Mouse (Mus musculus) B cell, adult 67 days (primary cell): ENCODE results near the gene Nxf1. TPM values are rescaled to one million over a fixed set of nuclear protein-coding genes. Genes with fewer than 3 reads are reported as not detected.

Experiments
- total RNA-seq, 2 experiments: library from RNA; stranded (reverse); gene quantifications; 4 replicates each; pipeline ENCODE4 v1.2.4; 2023

Gene Nxf1
- total RNA-seq, 2 experiments from 2014 or later: 409 to 456 TPM

Other genes starting within 250 kb of the Nxf1 start
- gene Slc22a8, start 165.8 kb upstream of the Nxf1 start, total RNA-seq: not detected
- gene Slc22a6, start 139.0 kb upstream of the Nxf1 start, total RNA-seq: not detected
- not detected for gene Chrm1, start 93.3 kb upstream of the Nxf1 start, total RNA-seq
- gene Slc3a2, start 33.7 kb upstream of the Nxf1 start, total RNA-seq: 100 to 1,000 TPM; 180 to 183 TPM
- gene Wdr74, start 21.2 kb upstream of the Nxf1 start, total RNA-seq: 10 to 100 TPM; 76.8 to 87.1 TPM
- 1 to 10 TPM; 2.0 to 8.3 TPM for gene 1700092M07Rik, start 16.4 kb upstream of the Nxf1 start, total RNA-seq
- 100 to 1,000 TPM; 223 to 260 TPM for gene Stx5a, start 15.7 kb upstream of the Nxf1 start, total RNA-seq
- gene Tmem223, start 13.9 kb downstream of the Nxf1 start, total RNA-seq: 10 to 100 TPM; 30.9 to 34.0 TPM
- 10 to 100 TPM; 79.4 to 81.3 TPM for gene Tmem179b, start 17.4 kb downstream of the Nxf1 start, total RNA-seq
- 10 to 100 TPM; 24.0 to 26.3 TPM for gene Taf6l, start 29.3 kb downstream of the Nxf1 start, total RNA-seq
- gene Polr2g, start 41.5 kb downstream of the Nxf1 start, total RNA-seq: 10 to 100 TPM; 65.9 to 76.1 TPM
- 1 to 10 TPM; 2.3 to 4.3 TPM for gene Zbtb3, start 45.5 kb downstream of the Nxf1 start, total RNA-seq
- 10 to 100 TPM; 33.8 to 36.0 TPM for gene Ttc9c, start 62.3 kb downstream of the Nxf1 start, total RNA-seq
- gene Hnrnpul2, start 62.9 kb downstream of the Nxf1 start, total RNA-seq: 100 to 1,000 TPM; 125 TPM
- gene AC129217.1, start 72.7 kb downstream of the Nxf1 start, total RNA-seq: 10 to 100 TPM in 1 of 2 experiments, 1 to 10 TPM in 1; 8.7 to 10.4 TPM
- 10 to 100 TPM; 55.4 to 56.3 TPM for gene Bscl2, start 80.4 kb downstream of the Nxf1 start, total RNA-seq
- gene Gng3, start 82.1 kb downstream of the Nxf1 start, total RNA-seq: under 1 TPM in 1 of 2 experiments, not detected in 1; 0.32 TPM
- gene Lrrn4cl, start 93.7 kb downstream of the Nxf1 start, total RNA-seq: 1 to 10 TPM; 1.1 TPM
- gene Ubxn1, start 114.4 kb downstream of the Nxf1 start, total RNA-seq: 100 to 1,000 TPM; 134 to 139 TPM
- gene Uqcc3, start 123.8 kb downstream of the Nxf1 start, total RNA-seq: 10 to 100 TPM; 21.7 to 24.6 TPM
- 10 to 100 TPM; 11.1 to 35.5 TPM for gene Lbhd1, start 126.7 kb downstream of the Nxf1 start, total RNA-seq
- not detected for gene Gm49403, start 126.9 kb downstream of the Nxf1 start, total RNA-seq
- gene 1810009A15Rik, start 131.8 kb downstream of the Nxf1 start, total RNA-seq: 10 to 100 TPM; 40.7 to 46.3 TPM
- gene Gm49416, start 131.9 kb downstream of the Nxf1 start, total RNA-seq: 1 to 10 TPM; 1.1 to 5.3 TPM
- 10 to 100 TPM; 24.6 to 25.0 TPM for gene Ints5, start 135.9 kb downstream of the Nxf1 start, total RNA-seq
- 100 to 1,000 TPM; 172 to 180 TPM for gene Ganab, start 141.0 kb downstream of the Nxf1 start, total RNA-seq
- 10 to 100 TPM; 76.7 to 80.8 TPM for gene B3gat3, start 163.3 kb downstream of the Nxf1 start, total RNA-seq
- gene Rom1, start 172.3 kb downstream of the Nxf1 start, total RNA-seq: 1 to 10 TPM; 3.3 to 5.6 TPM
- gene Eml3, start 172.5 kb downstream of the Nxf1 start, total RNA-seq: 100 to 1,000 TPM in 1 of 2 experiments, 10 to 100 TPM in 1; 97.3 to 108 TPM
- gene Mta2, start 184.8 kb downstream of the Nxf1 start, total RNA-seq: 100 to 1,000 TPM; 217 to 227 TPM
- 10 to 100 TPM; 41.2 to 44.8 TPM for gene Tut1, start 196.8 kb downstream of the Nxf1 start, total RNA-seq
- gene Eef1g, start 210.0 kb downstream of the Nxf1 start, total RNA-seq: 100 to 1,000 TPM; 517 to 551 TPM
- gene Ahnak, start 232.2 kb downstream of the Nxf1 start, total RNA-seq: 100 to 1,000 TPM in 1 of 2 experiments, 10 to 100 TPM in 1; 94.3 to 151 TPM